Mouse (Mus musculus) liver, adult (tissue): Measurements from ENCODE around the gene Fam122b.

Experiments
- GATA4 ChIP-seq: IDR thresholded peaks from 2 replicates; pipeline ENCODE4 v1.6.1; 2014; ENCODE audit warnings: mild to moderate bottlenecking, low read length; ENCODE audit not compliant: insufficient replicate concordance

The Fam122b gene

GRCm38 (mm10) chrX:53212485-53212884, 57.1 kb downstream of the Fam122b start:
- no peak for TF ChIP-seq GATA4

- no peak for TF ChIP-seq GATA4
Observed at GRCm38 (mm10) chrX:53211756-53212483, 57.7 kb downstream of the Fam122b start.

GRCm38 (mm10) chrX:53209431-53209830, 60.2 kb downstream of the Fam122b start:
- TF ChIP-seq GATA4: no peak

DNA sequence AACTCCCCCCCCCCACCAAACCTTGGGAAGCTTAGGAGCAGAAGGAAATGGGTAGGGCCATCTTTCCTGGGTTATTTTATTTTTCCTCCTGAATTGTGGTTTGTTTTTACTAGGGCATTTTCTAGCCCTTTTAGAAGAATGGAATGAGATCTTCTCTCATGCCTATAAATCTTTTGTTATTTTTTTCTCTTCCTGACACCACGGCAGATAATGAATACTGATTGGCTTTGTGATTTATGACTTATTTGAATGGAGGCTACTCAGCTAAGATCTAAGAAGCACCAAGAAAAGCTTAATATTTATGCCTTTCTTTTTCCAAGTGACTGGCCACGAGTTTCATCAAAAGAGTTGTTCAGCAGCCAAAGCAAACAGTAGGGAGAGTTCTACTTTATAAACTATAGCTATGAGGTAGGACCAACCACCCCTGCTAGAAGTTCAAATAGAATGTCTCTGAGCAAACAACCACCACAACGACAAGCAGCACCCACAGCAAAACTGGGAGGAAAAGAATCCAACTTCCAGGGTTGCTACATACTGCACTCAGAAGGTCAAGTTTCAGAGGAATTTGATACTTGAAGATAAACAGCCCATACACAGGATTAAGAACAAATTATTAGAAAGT, 64.8 kb downstream of the Fam122b start:
- TF ChIP-seq GATA4: no peak

DNA sequence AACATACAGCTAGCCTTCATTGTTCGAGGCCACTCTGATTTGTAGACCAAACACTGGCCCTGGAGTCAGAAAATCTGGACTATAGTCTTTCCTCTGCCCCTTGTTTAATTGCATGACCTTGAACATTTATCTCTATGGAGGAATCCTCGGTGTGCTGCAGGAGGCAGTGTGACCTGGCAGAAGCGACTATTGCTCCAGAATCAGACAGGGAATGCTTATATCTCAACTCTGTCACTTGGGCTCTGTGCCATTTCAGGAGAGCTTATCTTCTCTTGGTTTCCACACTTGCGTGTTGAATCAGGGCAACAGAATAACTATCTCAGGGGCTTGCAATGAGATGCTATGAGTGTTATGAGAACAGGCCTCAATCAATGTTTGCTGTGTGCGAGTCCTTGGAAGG, 68.0 kb downstream of the Fam122b start:
- TF ChIP-seq GATA4: no peak

GRCm38 (mm10) chrX:53197681-53198080, 71.9 kb downstream of the Fam122b start:
- TF ChIP-seq GATA4: no peak

DNA sequence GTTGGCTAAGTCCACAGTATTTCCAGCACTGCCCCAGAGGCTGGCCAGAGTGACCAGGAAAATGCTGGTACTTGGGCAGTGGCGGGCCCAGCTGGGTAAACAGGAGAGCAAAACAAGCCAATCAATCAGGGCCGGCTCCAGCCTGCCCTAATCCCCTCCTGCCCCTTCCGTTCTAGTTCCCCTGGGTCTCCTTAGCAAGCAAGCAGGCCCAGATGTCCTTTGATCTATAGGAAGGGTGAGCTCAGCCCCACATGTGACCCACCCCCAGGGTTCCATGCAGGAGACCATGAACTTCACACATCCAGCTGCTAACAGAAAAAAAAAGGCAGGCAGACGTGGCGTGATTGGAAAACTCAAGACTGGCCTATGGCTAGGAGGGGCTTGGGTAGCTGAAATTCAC, 73.2 kb downstream of the Fam122b start:
- TF ChIP-seq GATA4: no peak
